Mouse (Mus musculus) liver, embryonic 16.5 days (tissue): Measurements from ENCODE around the gene Apold1. TPM values are rescaled to one million over a fixed set of nuclear protein-coding genes. Genes with fewer than 3 reads are reported as not detected.

ENCODE experiments used
- ATAC-seq: fragments of 200-750 bp; cut with Nextera tagmentation; 2 replicates; pipeline ENCODE4 v1.8.0; 2017; ENCODE audit warnings: low read depth, mild to moderate bottlenecking, moderate number of reproducible peaks, moderate library complexity
- H3K27ac ChIP-seq: fragments of 300-500 bp; sonication (generic); 2 replicates; pipeline ENCODE4 v1.5.1; 2014; ENCODE audit warnings: mild to moderate bottlenecking, low read length
- H3K27me3 ChIP-seq: fragments of 300-500 bp; sonication (generic); 2 replicates; pipeline ENCODE4 v1.6.1; 2014; ENCODE audit warnings: low read depth, low read length, mixed read lengths; ENCODE audit not compliant: control insufficient read depth, insufficient read depth
- H3K36me3 ChIP-seq: fragments of 300-500 bp; sonication (generic); 2 replicates; pipeline ENCODE4 v1.6.1; 2014; ENCODE audit warnings: mild to moderate bottlenecking; ENCODE audit not compliant: control insufficient read depth, insufficient read depth
- H3K4me1 ChIP-seq: fragments of 300-500 bp; sonication (generic); 2 replicates; pipeline ENCODE4 v1.6.1; 2014; ENCODE audit warnings: low read depth, low read length, mixed read lengths; ENCODE audit not compliant: control insufficient read depth
- H3K4me2 ChIP-seq: fragments of 300-500 bp; sonication (generic); 2 replicates; pipeline ENCODE4 v1.6.1; 2014; ENCODE audit warnings: low read depth, low read length, mixed read lengths
- H3K4me3 ChIP-seq: fragments of 300-500 bp; sonication (generic); 2 replicates; pipeline ENCODE4 v1.5.1; 2014; ENCODE audit warnings: low read depth, mild to moderate bottlenecking, low read length
- H3K9ac ChIP-seq: fragments of 300-500 bp; sonication (generic); 2 replicates; pipeline ENCODE4 v1.6.1; 2014; ENCODE audit warnings: low read depth, low read length
- H3K9me3 ChIP-seq: fragments of 300-500 bp; sonication (generic); replicated peaks from 2 replicates; pipeline ENCODE4 v1.6.1; 2016; ENCODE audit warnings: low read length; ENCODE audit not compliant: control insufficient read depth
- WGBS: fragments of 180-500 bp; shearing (Covaris S2); extraction: QIAGEN DNeasy Blood & Tissue Kit; methylation state at CpG from one replicate; pipeline ENCODE4 v1.1.7; 2014; ENCODE audit not compliant: insufficient replicate concordance; 5-methylcytosine and 5-hydroxymethylcytosine counted together
- polyA plus RNA-seq: library from polyadenylated mRNA; unstranded; fragments of >200 nt; fragmentation: Nextera tagmentation; extraction: Ambion mirVana; gene quantifications from 2 replicates; pipeline ENCODE4 v1.2.1, GENCODE M21; 2015

Apold1 gene
- polyA plus RNA-seq, 1 experiment from 2014 or later, result 2.3 TPM

GRCm38 (mm10) chr6:134990674-134991073, 9.2 kb downstream of the Apold1 start:
- 76% methylated on average over 6 of the region's 6 CpGs for WGBS

GRCm38 (mm10) chr6:134994031-134994651, 12.6 kb downstream of the Apold1 start:
- ATAC-seq, result no peak

More at GRCm38 (mm10) chr6:134990674-134991073, 9.2 kb downstream of the Apold1 start:
- no peak overlapping the region for H3K4me2 ChIP-seq
- H3K9ac ChIP-seq, result no peak overlapping the region
- no peak overlapping the region for H3K27ac ChIP-seq
- H3K27me3 ChIP-seq, result no peaks in the 10 kb centered on the region
- no peak overlapping the region for H3K4me3 ChIP-seq
- no peaks in the 10 kb centered on the region for H3K9me3 ChIP-seq
- peaks cover 7% of the 10 kb centered on the region for H3K4me1 ChIP-seq
- no peak for ATAC-seq
- H3K36me3 ChIP-seq, result no peaks in the 10 kb centered on the region

GRCm38 (mm10) chr6:134994985-134995384, 13.5 kb downstream of the Apold1 start:
- no peaks in the 10 kb centered on the region for H3K4me1 ChIP-seq
- H3K4me3 ChIP-seq, result no peak overlapping the region
- no peaks in the 10 kb centered on the region for H3K36me3 ChIP-seq
- H3K27ac ChIP-seq, result no peak overlapping the region
- H3K9ac ChIP-seq, result no peak overlapping the region
- H3K27me3 ChIP-seq, result no peaks in the 10 kb centered on the region
- WGBS, result 76% methylated on average over 8 of the region's 8 CpGs
- H3K9me3 ChIP-seq, result no peaks in the 10 kb centered on the region
- ATAC-seq, result no peak
- no peak overlapping the region for H3K4me2 ChIP-seq

More at GRCm38 (mm10) chr6:134994031-134994651, 12.6 kb downstream of the Apold1 start:
- no peak overlapping the region for H3K4me2 ChIP-seq
- no peak overlapping the region for H3K4me3 ChIP-seq
- no peak overlapping the region for H3K9ac ChIP-seq
- no peaks in the 10 kb centered on the region for H3K9me3 ChIP-seq
- H3K4me1 ChIP-seq, result no peaks in the 10 kb centered on the region
- H3K36me3 ChIP-seq, result no peaks in the 10 kb centered on the region
- H3K27me3 ChIP-seq, result no peaks in the 10 kb centered on the region
- H3K27ac ChIP-seq, result no peak overlapping the region
- WGBS, result 49% methylated on average over 12 of the region's 12 CpGs

GRCm38 (mm10) chr6:134996918-134997317, 15.4 kb downstream of the Apold1 start:
- 66% methylated on average over 2 of the region's 2 CpGs for WGBS
- H3K4me3 ChIP-seq, result no peak overlapping the region
- no peaks in the 10 kb centered on the region for H3K36me3 ChIP-seq
- no peak overlapping the region for H3K9ac ChIP-seq
- H3K9me3 ChIP-seq, result no peaks in the 10 kb centered on the region
- no peak for ATAC-seq
- H3K27me3 ChIP-seq, result no peaks in the 10 kb centered on the region
- no peaks in the 10 kb centered on the region for H3K4me1 ChIP-seq
- no peak overlapping the region for H3K4me2 ChIP-seq
- H3K27ac ChIP-seq, result no peak overlapping the region

GRCm38 (mm10) chr6:134998076-134998475, 16.6 kb downstream of the Apold1 start:
- Histone ChIP-seq H3K9me3 (no peaks in the 10 kb centered on the region), H3K27ac (no peak overlapping the region), H3K9ac (no peak overlapping the region), H3K27me3 (no peaks in the 10 kb centered on the region), H3K36me3 (no peaks in the 10 kb centered on the region), H3K4me1 (no peaks in the 10 kb centered on the region), H3K4me3 (no peak overlapping the region), H3K4me2 (no peak overlapping the region)
- ATAC-seq, result no peak
- 75% methylated on average over 8 of the region's 8 CpGs for WGBS

- no peaks in the 10 kb centered on the region for H3K36me3 ChIP-seq
- H3K4me1 ChIP-seq, result no peaks in the 10 kb centered on the region
- H3K4me3 ChIP-seq, result no peak overlapping the region
- no peaks in the 10 kb centered on the region for H3K27me3 ChIP-seq
- 65% methylated on average over 3 of the region's 3 CpGs for WGBS
- ATAC-seq, result no peak
- no peak overlapping the region for H3K27ac ChIP-seq
- no peaks in the 10 kb centered on the region for H3K9me3 ChIP-seq
- no peak overlapping the region for H3K4me2 ChIP-seq
- no peak overlapping the region for H3K9ac ChIP-seq
Observed at GRCm38 (mm10) chr6:134998781-134999180, 17.3 kb downstream of the Apold1 start.

- no peaks in the 10 kb centered on the region for H3K36me3 ChIP-seq
- no peak for ATAC-seq
- no peak overlapping the region for H3K9ac ChIP-seq
- 50% methylated on average over 4 of the region's 4 CpGs for WGBS
- H3K9me3 ChIP-seq, result no peaks in the 10 kb centered on the region
- no peak overlapping the region for H3K4me2 ChIP-seq
- H3K27ac ChIP-seq, result no peak overlapping the region
- no peak overlapping the region for H3K4me3 ChIP-seq
- no peaks in the 10 kb centered on the region for H3K27me3 ChIP-seq
- no peaks in the 10 kb centered on the region for H3K4me1 ChIP-seq
Observed at GRCm38 (mm10) chr6:135000272-135000671, 18.8 kb downstream of the Apold1 start.

GRCm38 (mm10) chr6:135001991-135002390, 20.5 kb downstream of the Apold1 start:
- Histone ChIP-seq H3K4me3 (no peak overlapping the region), H3K9ac (no peak overlapping the region), H3K27me3 (no peaks in the 10 kb centered on the region), H3K4me1 (peaks cover 9% of the 10 kb centered on the region), H3K36me3 (no peaks in the 10 kb centered on the region), H3K27ac (no peak overlapping the region), H3K9me3 (no peaks in the 10 kb centered on the region), H3K4me2 (no peak overlapping the region)
- ATAC-seq, result no peak
- WGBS, result 56% methylated on average over 4 of the region's 4 CpGs

GRCm38 (mm10) chr6:135006372-135006771, 24.9 kb downstream of the Apold1 start:
- Histone ChIP-seq H3K36me3 (no peaks in the 10 kb centered on the region), H3K4me3 (no peak overlapping the region), H3K4me2 (peak overlapping the region; percentile 2; the same call in 1 of the 2 replicates), H3K4me1 (peaks cover 28% of the 10 kb centered on the region), H3K27me3 (no peaks in the 10 kb centered on the region), H3K27ac (peak overlapping the region; percentile 37; the same call in 1 of the 2 replicates), H3K9ac (no peak overlapping the region), H3K9me3 (no peaks in the 10 kb centered on the region)
- 30% methylated on average over 4 of the region's 4 CpGs for WGBS
- peak; percentile 62 for ATAC-seq
